Mouse (Mus musculus): ENCODE measurements around the gene Slc51a.
A peak's percentile ranks its signal among the peaks of the same experiment; 100 is the strongest.

Gene Slc51a

DNA sequence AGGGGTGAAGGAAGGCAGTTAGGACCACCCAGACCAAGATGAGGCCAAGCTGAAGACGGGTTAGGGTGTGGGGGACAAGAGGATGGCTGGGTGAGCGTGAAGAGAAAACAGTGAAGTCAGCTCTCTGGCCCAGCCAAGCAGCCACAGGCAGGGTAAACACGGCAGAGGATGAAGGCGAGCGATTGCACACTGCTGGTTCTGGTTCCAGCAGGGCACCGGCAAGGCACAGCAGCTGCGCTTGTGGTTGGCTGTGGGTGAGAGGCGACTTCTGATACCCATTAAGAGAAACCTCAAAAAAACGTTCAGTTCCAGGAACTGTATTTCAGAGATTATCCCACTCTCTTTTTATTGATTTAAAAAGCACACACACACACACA is 32.7 kb upstream of the Slc51a start:
- H3K27me3 ChIP-seq (ENCODE audit: insufficient read depth, low read length): no peaks in the 10 kb centered on the region
- TF ChIP-seq NANOG (IDR thresholded peaks at IDR 0.05; ENCODE audit: borderline replicate concordance, low read length) (no peak), CTCF (conservative IDR thresholded peaks at IDR 0.05; ENCODE audit: low read length) (no peak), POU5F1 (IDR thresholded peaks at IDR 0.05; ENCODE audit: borderline replicate concordance, low read length) (no peak)

GRCm38 (mm10) chr16:32519656-32520371 is 32.1 kb upstream of the Slc51a start:
- H3K4me3 ChIP-seq (replicated peaks; ENCODE audit: low read length): no peak overlapping the region
- TF ChIP-seq NANOG (IDR thresholded peaks at IDR 0.05; ENCODE audit: borderline replicate concordance, low read length) (no peak), POU5F1 (IDR thresholded peaks at IDR 0.05; ENCODE audit: borderline replicate concordance, low read length) (no peak)
- H3K27me3 ChIP-seq (ENCODE audit: insufficient read depth, low read length): no peaks in the 10 kb centered on the region
- H3K4me1 ChIP-seq (replicated peaks; ENCODE audit: low read depth, low read length): peaks cover 68% of the 10 kb centered on the region
- H3K9me3 ChIP-seq (ENCODE audit: low read length): no peaks in the 10 kb centered on the region
- H3K36me3 ChIP-seq (ENCODE audit: insufficient read depth, low read length): no peaks in the 10 kb centered on the region

More for the DNA sequence above, 32.7 kb upstream of the Slc51a start:
- H3K4me1 ChIP-seq (replicated peaks; ENCODE audit: low read depth, low read length): peaks cover 63% of the 10 kb centered on the region
- H3K36me3 ChIP-seq (ENCODE audit: insufficient read depth, low read length): no peaks in the 10 kb centered on the region
- no peaks in the 10 kb centered on the region for H3K9me3 ChIP-seq (ENCODE audit: low read length)
- no peak overlapping the region for H3K4me3 ChIP-seq (replicated peaks; ENCODE audit: low read length)

GRCm38 (mm10) chr16:32517785-32518481 is 30.3 kb upstream of the Slc51a start:
- H3K36me3 ChIP-seq (ENCODE audit: insufficient read depth, low read length): no peaks in the 10 kb centered on the region
- H3K4me1 ChIP-seq (replicated peaks; ENCODE audit: low read depth, low read length): peaks cover 75% of the 10 kb centered on the region
- TF ChIP-seq NANOG (IDR thresholded peaks at IDR 0.05; ENCODE audit: borderline replicate concordance, low read length): no peak
- TF ChIP-seq POU5F1 (IDR thresholded peaks at IDR 0.05; ENCODE audit: borderline replicate concordance, low read length): no peak
- no peak for TF ChIP-seq CTCF (conservative IDR thresholded peaks at IDR 0.05; ENCODE audit: low read length)
- H3K9me3 ChIP-seq (ENCODE audit: low read length): peaks cover 9% of the 10 kb centered on the region
- no peaks in the 10 kb centered on the region for H3K27me3 ChIP-seq (ENCODE audit: insufficient read depth, low read length)
- no peak overlapping the region for H3K4me3 ChIP-seq (replicated peaks; ENCODE audit: low read length)

DNA sequence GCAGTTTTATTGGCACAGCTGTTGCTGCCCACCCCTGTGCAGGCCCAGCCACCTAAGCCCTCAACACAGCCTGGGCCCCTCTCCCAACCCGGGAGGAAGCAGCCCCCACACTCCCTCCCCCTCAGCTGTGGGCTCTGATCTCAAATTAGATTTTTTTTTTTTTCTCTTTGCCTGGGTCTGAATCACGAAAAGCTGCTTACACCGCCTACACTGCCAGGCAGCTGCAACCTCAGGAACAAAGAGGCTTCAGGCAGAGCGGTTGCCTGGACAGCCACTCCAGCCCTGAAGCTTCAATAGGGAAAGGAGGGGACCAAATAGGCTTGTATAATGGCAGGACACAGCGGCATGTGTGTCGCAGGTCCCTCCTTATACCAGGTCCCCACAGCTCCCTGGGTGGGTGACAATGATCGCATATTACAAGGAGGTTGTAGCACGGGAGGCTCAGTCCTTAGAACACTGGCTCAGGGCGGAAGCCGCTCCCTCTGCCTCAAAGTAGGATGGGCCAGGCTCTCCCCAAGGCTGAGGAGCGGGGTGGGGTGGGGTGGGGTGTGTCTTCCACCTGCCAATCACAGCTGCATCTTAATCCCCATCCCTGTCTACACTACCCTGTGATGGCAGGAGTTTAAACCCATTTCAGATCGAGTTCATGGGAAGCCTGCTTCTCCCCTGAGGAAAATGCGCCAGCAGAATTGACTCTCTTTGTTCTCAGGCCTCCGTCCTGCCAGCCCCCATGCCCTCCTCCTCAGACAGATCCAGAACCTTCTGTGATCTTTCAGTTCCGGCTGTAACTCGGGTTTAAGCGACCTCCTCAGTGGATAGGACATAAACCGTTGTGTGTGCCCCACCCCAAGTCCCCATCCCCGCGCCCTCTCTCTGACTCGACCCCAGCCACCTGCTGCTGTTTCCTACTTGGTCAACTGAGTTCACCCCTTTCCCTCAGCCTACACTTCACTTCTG is 28.6 kb upstream of the Slc51a start:
- H3K36me3 ChIP-seq (ENCODE audit: insufficient read depth, low read length): no peaks in the 10 kb centered on the region
- peaks cover 21% of the 10 kb centered on the region for H3K9me3 ChIP-seq (ENCODE audit: low read length)
- H3K4me1 ChIP-seq (replicated peaks; ENCODE audit: low read depth, low read length): peaks cover 91% of the 10 kb centered on the region
- no peaks in the 10 kb centered on the region for H3K27me3 ChIP-seq (ENCODE audit: insufficient read depth, low read length)
- no peak for TF ChIP-seq POU5F1 (IDR thresholded peaks at IDR 0.05; ENCODE audit: borderline replicate concordance, low read length)
- TF ChIP-seq NANOG (IDR thresholded peaks at IDR 0.05; ENCODE audit: borderline replicate concordance, low read length): no peak
- TF ChIP-seq CTCF (conservative IDR thresholded peaks at IDR 0.05; ENCODE audit: low read length): no peak
- H3K4me3 ChIP-seq (replicated peaks; ENCODE audit: low read length): peak overlapping the region; percentile 63

- H3K36me3 ChIP-seq (ENCODE audit: insufficient read depth, low read length): no peaks in the 10 kb centered on the region
- peak overlapping the region; percentile 5; the same call in 1 of the 2 replicates for H3K4me3 ChIP-seq (replicated peaks; ENCODE audit: low read length)
- H3K27me3 ChIP-seq (ENCODE audit: insufficient read depth, low read length): no peaks in the 10 kb centered on the region
- no peak for TF ChIP-seq POU5F1 (IDR thresholded peaks at IDR 0.05; ENCODE audit: borderline replicate concordance, low read length)
- no peak for TF ChIP-seq CTCF (conservative IDR thresholded peaks at IDR 0.05; ENCODE audit: low read length)
- no peak for TF ChIP-seq NANOG (IDR thresholded peaks at IDR 0.05; ENCODE audit: borderline replicate concordance, low read length)
- peaks cover 21% of the 10 kb centered on the region for H3K9me3 ChIP-seq (ENCODE audit: low read length)
- peaks cover 93% of the 10 kb centered on the region for H3K4me1 ChIP-seq (replicated peaks; ENCODE audit: low read depth, low read length)
Measured at GRCm38 (mm10) chr16:32513948-32514347, 26.3 kb upstream of the Slc51a start.

GRCm38 (mm10) chr16:32513401-32513800 is 25.7 kb upstream of the Slc51a start:
- Histone ChIP-seq H3K27me3 (ENCODE audit: insufficient read depth, low read length) (no peaks in the 10 kb centered on the region), H3K9me3 (ENCODE audit: low read length) (peaks cover 21% of the 10 kb centered on the region), H3K4me3 (replicated peaks; ENCODE audit: low read length) (peak overlapping the region; percentile 8; the same call in 1 of the 2 replicates), H3K4me1 (replicated peaks; ENCODE audit: low read depth, low read length) (peaks cover 95% of the 10 kb centered on the region), H3K36me3 (ENCODE audit: insufficient read depth, low read length) (no peaks in the 10 kb centered on the region)
- TF ChIP-seq CTCF (conservative IDR thresholded peaks at IDR 0.05; ENCODE audit: low read length): no peak
- TF ChIP-seq POU5F1 (IDR thresholded peaks at IDR 0.05; ENCODE audit: borderline replicate concordance, low read length): no peak
- no peak for TF ChIP-seq NANOG (IDR thresholded peaks at IDR 0.05; ENCODE audit: borderline replicate concordance, low read length)

DNA sequence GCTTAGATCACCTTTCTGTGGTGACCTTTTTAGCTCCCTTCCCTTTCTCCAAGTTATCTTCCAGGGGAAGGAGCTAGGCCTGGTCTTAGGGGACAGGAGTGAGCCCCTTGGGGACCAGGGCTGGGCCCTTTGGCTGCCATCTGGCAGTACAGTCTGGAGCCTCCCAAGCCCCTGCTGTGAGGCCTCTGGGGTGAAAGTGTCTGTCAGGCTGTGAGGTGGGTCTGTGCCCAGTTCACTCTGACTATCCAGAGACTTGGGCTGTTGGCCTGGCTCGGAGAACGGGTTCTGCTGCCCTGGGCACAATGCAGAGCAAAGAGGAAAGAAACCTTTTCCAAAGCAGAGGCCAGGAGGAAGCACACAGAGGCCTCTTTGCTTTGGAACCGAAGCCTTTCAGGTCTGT is 25.2 kb upstream of the Slc51a start:
- Histone ChIP-seq H3K9me3 (ENCODE audit: low read length) (peaks cover 21% of the 10 kb centered on the region), H3K4me3 (replicated peaks; ENCODE audit: low read length) (peak overlapping the region; percentile 8; the same call in 1 of the 2 replicates), H3K36me3 (ENCODE audit: insufficient read depth, low read length) (no peaks in the 10 kb centered on the region), H3K27me3 (ENCODE audit: insufficient read depth, low read length) (no peaks in the 10 kb centered on the region), H3K4me1 (replicated peaks; ENCODE audit: low read depth, low read length) (peaks cover 95% of the 10 kb centered on the region)
- no peak for TF ChIP-seq POU5F1 (IDR thresholded peaks at IDR 0.05; ENCODE audit: borderline replicate concordance, low read length)
- no peak for TF ChIP-seq CTCF (conservative IDR thresholded peaks at IDR 0.05; ENCODE audit: low read length)
- TF ChIP-seq NANOG (IDR thresholded peaks at IDR 0.05; ENCODE audit: borderline replicate concordance, low read length): no peak

Data from E14TG2a.4 (cell line).